Mouse (Mus musculus) activated CD4-positive, CD25-positive, alpha-beta regulatory T cell, adult 4 months (primary cell): Measurements from ENCODE around the gene Gm20708. TPM values are rescaled to one million over a fixed set of nuclear protein-coding genes. Genes with fewer than 3 reads are reported as not detected.

Experiments
- ATAC-seq: one replicate; pipeline ENCODE4 v1.8.0; 2017
- polyA plus RNA-seq, 2 experiments: library from polyadenylated mRNA; unstranded; fragments of 100-300 nt; shearing (Covaris generic); gene quantifications; one replicate each; pipeline ENCODE4 v1.2.1; 2017

Gene Gm20708
- polyA plus RNA-seq, 2 experiments from 2014 or later, result 3.8 to 5.6 TPM

- no peak for ATAC-seq
These were observed 61.4 kb downstream of the Gm20708 start for GRCm38 (mm10) chr11:117870688-117871365.

- no peak for ATAC-seq
These were observed 61.9 kb downstream of the Gm20708 start for GRCm38 (mm10) chr11:117871376-117871775.

- peak; percentile 77 for ATAC-seq
These were observed 62.6 kb downstream of the Gm20708 start for GRCm38 (mm10) chr11:117871911-117872584.

GRCm38 (mm10) chr11:117872861-117873608 is 63.6 kb downstream of the Gm20708 start, which contains the start of gene Tha1:
Gene Tha1 (minus strand): TSS chr11:117873481.
- ATAC-seq, result no peak

GRCm38 (mm10) chr11:117874419-117874818 is 65.0 kb downstream of the Gm20708 start:
- no peak for ATAC-seq

GRCm38 (mm10) chr11:117875681-117876080 is 66.2 kb downstream of the Gm20708 start:
- ATAC-seq, result no peak

GRCm38 (mm10) chr11:117877917-117878745 is 68.7 kb downstream of the Gm20708 start:
- peak; percentile 93 for ATAC-seq

- ATAC-seq, result no peak
These were observed 69.4 kb downstream of the Gm20708 start for GRCm38 (mm10) chr11:117878892-117879291.

- no peak for ATAC-seq
These were observed 70.2 kb downstream of the Gm20708 start for GRCm38 (mm10) chr11:117879676-117880075.

- no peak for ATAC-seq
These were observed 71.0 kb downstream of the Gm20708 start for GRCm38 (mm10) chr11:117880336-117880976.

- no peak for ATAC-seq
These were observed 71.5 kb downstream of the Gm20708 start for GRCm38 (mm10) chr11:117880977-117881358.

GRCm38 (mm10) chr11:117881787-117882186 is 72.3 kb downstream of the Gm20708 start:
- ATAC-seq, result peak; percentile 28

GRCm38 (mm10) chr11:117882208-117882607 is 72.7 kb downstream of the Gm20708 start:
- ATAC-seq, result no peak

- no peak for ATAC-seq
These were observed 76.5 kb downstream of the Gm20708 start for GRCm38 (mm10) chr11:117886000-117886399.

- no peak for ATAC-seq
These were observed 78.8 kb downstream of the Gm20708 start for GRCm38 (mm10) chr11:117888168-117888852.

- no peak for ATAC-seq
These were observed 79.7 kb downstream of the Gm20708 start for GRCm38 (mm10) chr11:117888853-117889822.
